21 mouse cellular contexts compared by ENCODE assay signal in the genomic region with DNA sequence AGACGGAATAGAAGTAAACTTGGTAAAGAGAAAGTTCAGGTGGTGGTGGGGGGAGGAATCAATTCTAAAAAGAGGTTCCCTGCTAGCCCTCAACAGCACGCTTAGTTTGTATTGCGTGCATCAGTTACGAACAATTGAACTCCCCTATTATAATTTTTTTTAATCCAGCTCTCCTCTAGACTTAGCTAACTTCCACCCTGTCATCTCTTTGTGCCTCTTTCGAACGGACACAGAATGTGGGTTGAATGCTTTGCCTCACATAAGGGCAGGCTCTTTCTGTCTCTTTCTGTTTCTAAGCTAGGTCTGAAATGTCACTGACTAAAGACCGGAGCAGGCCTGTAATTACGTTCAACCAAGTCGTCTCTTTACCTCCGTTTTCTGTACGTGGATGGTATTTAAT. TPM values are rescaled to one million over a fixed set of nuclear protein-coding genes. Genes with fewer than 3 reads are reported as not detected.
A peak's percentile ranks its signal among the peaks of the same experiment; 100 is the strongest.
DNase-seq lines count a peak whose midpoint lies in the region; ATAC-seq and TF ChIP-seq lines count a peak whose summit lies in the region.
"Had no signal": no experiment of that assay in that cellular context is flagged by ENCODE, and none has a peak within 500 bp of the region (broad histone marks: within the 10 kb centered on the region; RNA-seq: fewer than 3 reads in every experiment).

No protein-coding gene starts in this region.

- peaks cover 90% of the 10 kb centered on the region for H3K4me1 ChIP-seq in embryonic facial prominence, embryonic 12.5 days
- peaks cover 99% of the 10 kb centered on the region for H3K4me1 ChIP-seq in embryonic facial prominence, embryonic 10.5 days
- H3K4me1 ChIP-seq in midbrain, embryonic 12.5 days: peaks cover 91% of the 10 kb centered on the region
- peaks cover 19% of the 10 kb centered on the region; the same call in 1 of the 2 replicates for H3K4me1 ChIP-seq in midbrain, postnatal 0 days (ENCODE audit: insufficient read depth, low read length)
- H3K4me1 ChIP-seq in forebrain, embryonic 16.5 days (replicated peaks; ENCODE audit: control insufficient read depth, insufficient read depth, low read length): peaks cover 92% of the 10 kb centered on the region
- H3K4me1 ChIP-seq in lung, postnatal 0 days (ENCODE audit: insufficient read depth, low read depth, low read length): 0 out of 2 replicates have a peak, but pooled peaks cover under 1% of the 10 kb centered on the region
- H3K4me1 ChIP-seq: liver, embryonic 15.5 days had no signal

- H3K9ac ChIP-seq in embryonic facial prominence, embryonic 12.5 days: peak overlapping the region; percentile 10; the same call in 1 of the 2 replicates
- no peak overlapping the region for H3K9ac ChIP-seq in midbrain, embryonic 12.5 days (replicated peaks)
- H3K9ac ChIP-seq in midbrain, postnatal 0 days (replicated peaks; ENCODE audit: low read length, poor library complexity, severe bottlenecking): no peak overlapping the region
- H3K9ac ChIP-seq in forebrain, embryonic 16.5 days (replicated peaks; ENCODE audit: low read depth, low read length): peak overlapping the region; percentile 16; the same call in 1 of the 2 replicates
- H3K9ac ChIP-seq in lung, postnatal 0 days (replicated peaks; ENCODE audit: low read depth): no peak overlapping the region
- H3K9ac ChIP-seq: heart, embryonic 15.5 days; liver, embryonic 15.5 days had no signal

- ATAC-seq in embryonic facial prominence, embryonic 12.5 days (ENCODE audit: insufficient number of reproducible peaks, insufficient read depth, low FRiP score, low TSS enrichment): no peak
- ATAC-seq in midbrain, embryonic 12.5 days (ENCODE audit: low FRiP score, low read depth): no peak
- no peak for ATAC-seq in midbrain, postnatal 0 days (ENCODE audit: low FRiP score)
- ATAC-seq in forebrain, embryonic 16.5 days: no peak
- ATAC-seq in lung, postnatal 0 days: no peak

- H3K27me3 ChIP-seq in embryonic facial prominence, embryonic 12.5 days: no peaks in the 10 kb centered on the region
- H3K27me3 ChIP-seq in embryonic facial prominence, embryonic 10.5 days (replicated peaks; ENCODE audit: low read depth, poor library complexity, severe bottlenecking): peaks cover 52% of the 10 kb centered on the region
- no peaks in the 10 kb centered on the region; the same call in 1 of the 2 replicates for H3K27me3 ChIP-seq in midbrain, embryonic 12.5 days
- no peaks in the 10 kb centered on the region for H3K27me3 ChIP-seq in midbrain, postnatal 0 days (ENCODE audit: insufficient read depth, low read length)
- no peaks in the 10 kb centered on the region for H3K27me3 ChIP-seq in forebrain, embryonic 16.5 days (replicated peaks; ENCODE audit: control insufficient read depth, insufficient read depth, low read length)
- peaks cover 13% of the 10 kb centered on the region for H3K27me3 ChIP-seq in lung, postnatal 0 days (replicated peaks; ENCODE audit: insufficient read depth, low read length)
- H3K27me3 ChIP-seq: heart, embryonic 15.5 days; hindbrain, embryonic 15.5 days had no signal

- no peaks in the 10 kb centered on the region for H3K9me3 ChIP-seq in embryonic facial prominence, embryonic 12.5 days
- H3K9me3 ChIP-seq in embryonic facial prominence, embryonic 10.5 days: peaks cover 5% of the 10 kb centered on the region; the same call in 1 of the 2 replicates
- H3K9me3 ChIP-seq in midbrain, embryonic 12.5 days: no peaks in the 10 kb centered on the region
- no peaks in the 10 kb centered on the region for H3K9me3 ChIP-seq in midbrain, postnatal 0 days (ENCODE audit: low read length)
- no peaks in the 10 kb centered on the region for H3K9me3 ChIP-seq in forebrain, embryonic 16.5 days (ENCODE audit: control insufficient read depth, low read length)
- no peaks in the 10 kb centered on the region for H3K9me3 ChIP-seq in lung, postnatal 0 days (ENCODE audit: low read length)
- H3K9me3 ChIP-seq: heart, embryonic 15.5 days; hindbrain, embryonic 15.5 days; liver, embryonic 15.5 days; neural tube, embryonic 13.5 days had no signal

- H3K36me3 ChIP-seq in embryonic facial prominence, embryonic 12.5 days: no peaks in the 10 kb centered on the region
- peaks cover 11% of the 10 kb centered on the region for H3K36me3 ChIP-seq in embryonic facial prominence, embryonic 10.5 days (replicated peaks)
- H3K36me3 ChIP-seq in midbrain, embryonic 12.5 days: no peaks in the 10 kb centered on the region
- no peaks in the 10 kb centered on the region for H3K36me3 ChIP-seq in midbrain, postnatal 0 days (ENCODE audit: insufficient read depth, low read length)
- H3K36me3 ChIP-seq in forebrain, embryonic 16.5 days (ENCODE audit: control insufficient read depth, insufficient read depth): no peaks in the 10 kb centered on the region
- no peaks in the 10 kb centered on the region for H3K36me3 ChIP-seq in lung, postnatal 0 days (ENCODE audit: insufficient read depth, low read length)
- H3K36me3 ChIP-seq: heart, embryonic 15.5 days; hindbrain, embryonic 15.5 days; liver, embryonic 15.5 days; neural tube, embryonic 13.5 days had no signal

- no peak for TF ChIP-seq EP300 in lung, postnatal 0 days (IDR thresholded peaks at IDR 0.05)

- WGBS in embryonic facial prominence, embryonic 12.5 days: 51% methylated on average over 11 of the region's 11 CpGs
- 64% methylated on average over 11 of the region's 11 CpGs for WGBS in embryonic facial prominence, embryonic 10.5 days
- 26% methylated on average over 11 of the region's 11 CpGs for WGBS in midbrain, embryonic 12.5 days
- WGBS in midbrain, postnatal 0 days: 58% methylated on average over 11 of the region's 11 CpGs
- WGBS in forebrain, embryonic 16.5 days: 33% methylated on average over 11 of the region's 11 CpGs
- WGBS in lung, postnatal 0 days: 86% methylated on average over 11 of the region's 11 CpGs

- H3K4me3 ChIP-seq in embryonic facial prominence, embryonic 12.5 days: no peak overlapping the region
- no peak overlapping the region for H3K4me3 ChIP-seq in embryonic facial prominence, embryonic 10.5 days
- no peak overlapping the region for H3K4me3 ChIP-seq in midbrain, embryonic 12.5 days
- H3K4me3 ChIP-seq in midbrain, postnatal 0 days (ENCODE audit: low read depth, low read length): no peak overlapping the region
- H3K4me3 ChIP-seq in forebrain, embryonic 16.5 days (replicated peaks; ENCODE audit: low read length): no peak overlapping the region
- no peak overlapping the region for H3K4me3 ChIP-seq in lung, postnatal 0 days (ENCODE audit: low read depth, low read length)
- H3K4me3 ChIP-seq: heart, embryonic 15.5 days; hindbrain, embryonic 15.5 days; liver, embryonic 15.5 days; neural tube, embryonic 13.5 days had no signal

- no peak overlapping the region for H3K27ac ChIP-seq in embryonic facial prominence, embryonic 12.5 days
- no peak overlapping the region for H3K27ac ChIP-seq in embryonic facial prominence, embryonic 10.5 days (replicated peaks)
- H3K27ac ChIP-seq in midbrain, embryonic 12.5 days (replicated peaks): no peak overlapping the region
- no peak overlapping the region for H3K27ac ChIP-seq in midbrain, postnatal 0 days (ENCODE audit: low read depth, low read length)
- H3K27ac ChIP-seq in forebrain, embryonic 16.5 days (ENCODE audit: low read length): peak overlapping the region; percentile 81
- no peak overlapping the region for H3K27ac ChIP-seq in lung, postnatal 0 days (ENCODE audit: low read length)
- H3K27ac ChIP-seq: hindbrain, embryonic 15.5 days; liver, embryonic 15.5 days had no signal

- no peak for DNase-seq in embryonic facial prominence, embryonic 10.5 days (ENCODE audit: low spot score)
- DNase-seq in midbrain, postnatal 0 days (ENCODE audit: low spot score): no peak
- DNase-seq in kidney, postnatal 25 days: no peak
- DNase-seq in lung, postnatal 0 days (ENCODE audit: low spot score): no peak
- DNase-seq in frontal cortex, postnatal 25 days (ENCODE audit: low spot score in 2 of 2): no peak
- DNase-seq: cerebellum, adult 11 months; heart, adult 11 months; kidney, adult 8-10 months; kidney, postnatal 4 days; layer of hippocampus, postnatal 36 days; lung, postnatal 14 days; thymus, adult 2 months had no signal

- no peak for TF ChIP-seq CTCF in midbrain, postnatal 0 days (IDR thresholded peaks at IDR 0.05)
- TF ChIP-seq CTCF in lung, postnatal 0 days (IDR thresholded peaks at IDR 0.05): no peak

- H3K4me2 ChIP-seq in embryonic facial prominence, embryonic 12.5 days (replicated peaks): no peak overlapping the region
- H3K4me2 ChIP-seq in midbrain, embryonic 12.5 days (replicated peaks): 0 out of 2 replicates have a peak overlapping the region, but pooled peaks have one; percentile 9
- H3K4me2 ChIP-seq in midbrain, postnatal 0 days (ENCODE audit: low read depth, low read length, poor library complexity, severe bottlenecking): no peak overlapping the region
- H3K4me2 ChIP-seq in forebrain, embryonic 16.5 days (ENCODE audit: low read length): peak overlapping the region; percentile 30
- H3K4me2 ChIP-seq in lung, postnatal 0 days (replicated peaks; ENCODE audit: low read depth, low read length): no peak overlapping the region
- H3K4me2 ChIP-seq: liver, embryonic 15.5 days had no signal

RNA-seq across cellular contexts. Expression of a gene that starts 28.9 kb away (rescaled TPM):
- 39.4 and 41.5 TPM in 2 replicates for polyA plus RNA-seq in embryonic facial prominence, embryonic 12.5 days (2016; fragmentation: Nextera tagmentation; extraction: Ambion mirVana)
- polyA plus RNA-seq in embryonic facial prominence, embryonic 10.5 days (2016; fragmentation: Nextera tagmentation; extraction: Ambion mirVana): 7.3 and 10.4 TPM in 2 replicates
- polyA plus RNA-seq in midbrain, embryonic 12.5 days (2016; fragmentation: Nextera tagmentation; extraction: Ambion mirVana): 16.1 and 19.5 TPM in 2 replicates
- 55.2 and 56.8 TPM in 2 replicates for total RNA-seq in midbrain, postnatal 0 days (2014; rRNA removed)
- 18.9 and 19.0 TPM in 2 replicates for polyA plus RNA-seq in midbrain, postnatal 0 days (2015; fragmentation: Nextera tagmentation; extraction: Ambion mirVana)
- polyA plus RNA-seq in forebrain, embryonic 16.5 days (2015; fragmentation: Nextera tagmentation; extraction: Ambion mirVana): 81.4 and 87.9 TPM in 2 replicates
- polyA plus RNA-seq in lung, postnatal 0 days (2015; fragmentation: Nextera tagmentation; extraction: Ambion mirVana): 0.44 and 0.46 TPM in 2 replicates
- total RNA-seq: common myeloid progenitor, adult 5-6 weeks; gastrocnemius, adult 18-20 months had no signal

Comparison
In these comparisons a context has a peak if more than half of its experiments do, and no peak if none do; other contexts are left out.
1. H3K4me2 ChIP-seq: peak in midbrain, embryonic 12.5 days (single experiment) and forebrain, embryonic 16.5 days (single experiment); none in embryonic facial prominence, embryonic 12.5 days (single experiment), midbrain, postnatal 0 days (single experiment) and lung, postnatal 0 days (single experiment).
2. H3K9ac ChIP-seq: peak in embryonic facial prominence, embryonic 12.5 days (single experiment) and forebrain, embryonic 16.5 days (single experiment); none in midbrain, embryonic 12.5 days (single experiment), midbrain, postnatal 0 days (single experiment) and lung, postnatal 0 days (single experiment).